Mouse (Mus musculus) neural tube, postnatal 0 days (tissue): ENCODE data around the gene March2. TPM values are rescaled to one million over a fixed set of nuclear protein-coding genes. Genes with fewer than 3 reads are reported as not detected.

Source experiments
- polyA plus RNA-seq: library from polyadenylated mRNA; unstranded; fragments of >200 nt; fragmentation: Nextera tagmentation; extraction: Ambion mirVana; gene quantifications from 2 replicates; pipeline ENCODE4 v1.2.1, GENCODE M21; 2015

March2 gene
- 76.0 and 80.0 TPM in 2 replicates for polyA plus RNA-seq

DNA sequence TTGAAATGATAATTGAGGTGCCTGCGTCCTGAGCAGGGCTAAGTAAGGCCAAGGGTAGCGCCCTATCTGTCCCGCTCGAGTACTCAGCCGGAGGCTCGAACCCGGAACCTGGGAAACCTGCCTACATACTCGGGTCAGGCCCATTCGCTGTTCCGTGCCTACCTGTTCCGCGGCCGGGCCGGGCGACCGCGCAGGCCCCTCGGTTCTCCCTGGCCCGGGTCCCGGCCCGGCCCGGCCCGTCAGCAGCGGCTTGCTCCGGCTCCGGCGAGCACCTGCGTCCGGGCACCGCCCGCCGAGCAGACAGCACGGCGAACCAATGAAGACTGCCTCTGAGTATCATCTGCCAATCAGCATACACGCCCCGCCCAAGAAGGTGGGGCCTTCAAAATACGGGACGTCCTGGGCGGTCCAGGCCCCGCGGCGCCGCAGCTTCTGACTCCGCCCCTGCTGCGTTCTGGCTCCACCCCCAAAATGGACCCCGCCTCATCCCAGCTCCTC lies at the start of gene March2:
Gene March2 (minus strand): TSS at position 287 of the 498 bp plus-strand sequence.

DNA sequence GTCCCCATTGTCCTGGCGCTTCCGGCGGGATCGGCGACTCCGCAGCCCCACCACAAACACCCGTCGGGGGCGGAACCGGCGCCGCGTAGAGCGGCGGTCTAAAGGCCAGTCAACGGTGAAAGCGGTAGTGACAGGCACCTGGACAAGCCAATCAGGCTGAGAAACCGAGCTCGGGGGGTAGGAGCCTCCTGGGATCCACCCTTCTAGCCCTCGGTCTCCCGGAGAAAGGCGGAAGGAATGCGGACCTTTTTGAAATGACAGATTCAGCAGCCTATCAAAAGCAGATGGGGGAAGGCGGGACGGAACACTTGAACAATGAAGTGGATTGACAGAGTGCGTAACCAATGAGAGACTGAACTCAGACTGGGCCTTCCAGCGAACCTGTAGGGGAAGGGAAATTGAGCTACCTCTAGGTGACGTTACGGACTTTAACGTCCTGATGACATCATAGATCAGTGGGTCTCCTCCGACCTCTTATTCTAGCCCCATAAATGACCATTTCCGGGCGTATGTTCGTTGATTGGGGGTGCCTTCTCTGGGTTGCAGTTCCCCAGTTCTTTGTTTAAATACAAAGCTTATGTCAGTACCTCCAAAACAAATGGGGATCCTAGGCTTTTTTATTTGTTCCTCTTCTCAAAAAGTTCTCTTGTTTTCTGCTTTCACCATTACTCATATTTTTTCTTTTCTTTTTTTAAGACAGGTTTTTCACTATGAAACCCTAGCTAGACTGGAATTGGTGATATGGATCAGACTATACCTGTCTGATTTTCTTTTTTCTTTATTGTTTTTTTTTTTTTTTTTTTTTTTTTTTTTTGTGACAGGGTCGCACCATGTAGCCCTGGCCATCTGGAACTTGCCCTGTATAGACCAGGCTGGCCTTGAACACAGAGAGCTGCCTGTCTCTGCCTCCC lies 42.0 kb upstream of the March2 start, which contains the start of gene Rab11b:
Gene Rab11b (minus strand): TSS at position 276 of the 911 bp plus-strand sequence.

DNA sequence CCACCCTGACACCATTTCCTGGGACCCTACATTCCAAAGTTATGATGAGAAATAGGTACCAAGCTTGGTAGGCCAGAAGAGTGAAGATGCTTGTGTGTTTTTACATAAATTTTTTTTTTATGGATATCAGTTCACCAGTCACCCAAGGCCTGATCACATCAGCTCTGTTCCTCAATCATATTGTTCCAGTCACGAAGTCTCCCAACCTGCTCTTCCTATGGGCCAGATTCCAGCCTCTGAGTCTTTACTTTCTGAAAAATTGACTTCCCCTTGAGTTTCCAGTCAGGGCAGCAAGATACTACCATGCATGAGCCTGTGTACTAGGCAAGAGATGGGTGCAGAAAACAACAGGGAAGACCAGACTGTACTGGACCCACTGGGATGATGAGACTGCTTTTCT lies 31.7 kb downstream of the March2 start, which contains the start of gene Hnrnpm:
Gene Hnrnpm (minus strand): TSS at position 101 of the 400 bp plus-strand sequence.

DNA sequence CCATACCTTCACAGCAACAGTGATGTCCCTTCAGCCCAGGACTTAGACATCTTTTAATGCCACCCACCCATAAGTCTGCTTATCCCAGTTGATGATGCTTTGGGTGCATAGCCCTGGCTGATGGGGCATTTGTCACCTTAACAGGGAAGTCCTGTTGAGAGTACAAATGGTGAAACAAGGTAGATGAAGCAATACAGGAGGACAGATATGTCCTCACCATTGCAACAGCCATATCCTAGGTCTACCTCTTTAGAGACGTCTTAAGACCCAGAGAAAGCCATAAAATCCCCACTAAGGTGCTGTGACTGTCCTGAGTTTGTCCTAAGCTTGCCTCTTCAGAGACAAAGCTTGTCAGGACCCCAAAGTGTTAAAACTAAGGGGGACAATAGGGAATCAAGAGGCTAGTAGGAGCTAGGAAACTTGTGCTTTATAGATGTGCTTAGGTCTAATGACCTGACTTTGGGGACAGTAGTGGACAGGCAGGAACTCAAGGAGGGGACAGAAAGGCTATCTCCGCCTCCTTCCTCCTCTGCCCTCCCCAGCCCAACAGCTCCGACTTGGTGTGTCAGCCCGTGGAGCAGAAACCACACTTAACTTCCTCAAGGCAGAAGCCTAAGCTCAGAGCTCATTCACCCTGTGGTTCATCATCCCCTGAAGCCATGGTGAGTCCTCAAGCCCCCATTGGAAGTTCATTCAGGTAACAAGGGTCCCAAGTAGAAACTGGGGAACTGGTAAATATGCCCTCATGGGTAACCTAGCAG lies 80.8 kb downstream of the March2 start, which contains the start of gene Pram1:
Gene Pram1 (plus strand): TSS at position 541 of the 761 bp plus-strand sequence.

Other genes with a start within 250 kb of the March2 start
- 33.6 and 41.6 TPM in 2 replicates for gene Adamts10, start 194.5 kb downstream of the March2 start, polyA plus RNA-seq
- 1.8 and 1.9 TPM in 2 replicates for gene Myo1f, start 163.0 kb downstream of the March2 start, polyA plus RNA-seq
- 63.1 and 72.0 TPM in 2 replicates for gene Zfp414, start 89.6 kb downstream of the March2 start, polyA plus RNA-seq
- gene Pram1, start 80.6 kb downstream of the March2 start, polyA plus RNA-seq = 0.28 and 0.43 TPM in 2 replicates
- 101 and 115 TPM in 2 replicates for gene Hnrnpm, start 31.8 kb downstream of the March2 start, polyA plus RNA-seq
- gene Rab11b, start 41.9 kb upstream of the March2 start, polyA plus RNA-seq = 488 and 491 TPM in 2 replicates
- 41.0 and 44.6 TPM in 2 replicates for gene Angptl4, start 63.2 kb upstream of the March2 start, polyA plus RNA-seq
- gene Kank3, start 91.8 kb upstream of the March2 start, polyA plus RNA-seq = 38.1 and 42.0 TPM in 2 replicates
- 552 and 646 TPM in 2 replicates for gene Rps28, start 105.9 kb upstream of the March2 start, polyA plus RNA-seq
- 595 and 638 TPM in 2 replicates for gene Ndufa7, start 105.9 kb upstream of the March2 start, polyA plus RNA-seq
- gene Cd320, start 124.4 kb upstream of the March2 start, polyA plus RNA-seq = 51.5 and 57.3 TPM in 2 replicates
- not detected in 2 replicates for gene Gm7029, start 155.2 kb upstream of the March2 start, polyA plus RNA-seq
- gene Kifc1, start 172.0 kb upstream of the March2 start, polyA plus RNA-seq = 1.6 TPM in 2 replicates
- 1.4 and 1.5 TPM in 2 replicates for gene Platr17, start 186.5 kb upstream of the March2 start, polyA plus RNA-seq
- 40.7 and 43.3 TPM in 2 replicates for gene Daxx, start 190.7 kb upstream of the March2 start, polyA plus RNA-seq
- gene Tapbp, start 197.2 kb upstream of the March2 start, polyA plus RNA-seq = 47.9 and 55.8 TPM in 2 replicates
- gene Zbtb22, start 197.2 kb upstream of the March2 start, polyA plus RNA-seq = 18.3 and 18.5 TPM in 2 replicates
- 40.2 and 49.4 TPM in 2 replicates for gene Rgl2, start 210.9 kb upstream of the March2 start, polyA plus RNA-seq
- 181 TPM in 2 replicates for gene Pfdn6, start 221.7 kb upstream of the March2 start, polyA plus RNA-seq
- gene Wdr46, start 222.0 kb upstream of the March2 start, polyA plus RNA-seq = 17.0 and 17.9 TPM in 2 replicates
- gene B3galt4, start 232.8 kb upstream of the March2 start, polyA plus RNA-seq = 13.6 and 15.4 TPM in 2 replicates
- 60.0 and 63.3 TPM in 2 replicates for gene Vps52, start 237.1 kb upstream of the March2 start, polyA plus RNA-seq
- 872 and 906 TPM in 2 replicates for gene Rps18, start 237.3 kb upstream of the March2 start, polyA plus RNA-seq